Mouse (Mus musculus): ENCODE measurements around the gene Fbxo28. TPM values are rescaled to one million over a fixed set of nuclear protein-coding genes. Genes with fewer than 3 reads are reported as not detected.

Gene Fbxo28
- polyA plus RNA-seq, 1 experiment from 2014 or later, result 40.4 TPM

DNA sequence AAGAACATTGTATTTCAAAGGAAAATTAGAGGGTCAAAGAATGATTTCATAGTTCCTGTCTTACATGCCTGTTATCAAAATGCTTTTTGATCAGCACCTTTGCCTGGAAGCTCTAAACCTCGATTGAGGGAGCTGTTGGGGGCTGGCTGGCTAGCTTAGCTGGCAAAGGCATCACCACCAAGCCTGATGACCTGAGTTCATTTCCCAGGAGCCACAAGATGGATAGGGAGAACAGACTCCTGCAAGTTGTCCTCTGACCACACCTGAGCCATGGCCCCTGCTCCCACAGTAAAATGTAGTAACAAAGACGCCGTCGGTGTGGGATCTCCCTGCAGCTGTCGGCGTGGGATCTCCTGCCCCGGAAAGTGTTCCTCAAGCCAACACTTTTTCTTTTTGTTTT, 35.4 kb upstream of the Fbxo28 start:
- no peak overlapping the region for H3K9ac ChIP-seq (replicated peaks; ENCODE audit: low read depth, low read length)
- no peaks in the 10 kb centered on the region for H3K9me3 ChIP-seq (ENCODE audit: control insufficient read depth, low read length)
- H3K4me1 ChIP-seq (ENCODE audit: control insufficient read depth, insufficient read depth, low read length), result no peaks in the 10 kb centered on the region
- no peak overlapping the region for H3K27ac ChIP-seq (ENCODE audit: low read depth, low read length)
- no peak for ATAC-seq (ENCODE audit: low read depth)
- 72% methylated on average over 7 of the region's 7 CpGs for WGBS
- no peak overlapping the region for H3K4me3 ChIP-seq (ENCODE audit: low read depth, low read length)
- no peaks in the 10 kb centered on the region for H3K27me3 ChIP-seq (ENCODE audit: control insufficient read depth, insufficient read depth, low read length)
- H3K36me3 ChIP-seq (ENCODE audit: control insufficient read depth, insufficient read depth, low read length), result no peaks in the 10 kb centered on the region
- H3K4me2 ChIP-seq (ENCODE audit: low read depth, low read length), result no peak overlapping the region

DNA sequence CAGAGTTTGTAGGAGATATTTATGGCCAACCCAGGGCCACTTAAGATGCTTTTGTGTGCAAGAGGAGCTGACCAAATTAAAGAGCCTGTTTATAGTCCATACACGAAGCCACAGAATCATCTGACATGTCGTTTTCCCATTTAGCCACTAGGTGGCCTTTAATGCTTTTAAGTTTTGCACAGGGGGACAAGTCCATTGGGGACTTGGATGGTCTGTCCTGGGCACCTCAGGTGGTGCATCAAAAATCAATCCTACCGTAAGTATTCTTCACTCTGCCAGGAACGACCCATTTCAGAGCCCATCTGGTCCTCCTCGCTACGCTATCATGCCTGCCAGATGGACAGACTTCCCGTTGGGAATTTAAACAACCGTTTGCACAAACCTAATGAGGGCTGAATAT, 34.8 kb upstream of the Fbxo28 start:
- H3K4me3 ChIP-seq (ENCODE audit: low read depth, low read length), result no peak overlapping the region
- H3K27ac ChIP-seq (ENCODE audit: low read depth, low read length), result no peak overlapping the region
- no peaks in the 10 kb centered on the region for H3K9me3 ChIP-seq (ENCODE audit: control insufficient read depth, low read length)
- WGBS, result 13% methylated on average over 8 of the region's 8 CpGs
- peak; percentile 71; the same call in 1 of the 2 replicates for ATAC-seq (ENCODE audit: low read depth)
- H3K36me3 ChIP-seq (ENCODE audit: control insufficient read depth, insufficient read depth, low read length), result no peaks in the 10 kb centered on the region
- H3K9ac ChIP-seq (replicated peaks; ENCODE audit: low read depth, low read length), result no peak overlapping the region
- H3K4me1 ChIP-seq (ENCODE audit: control insufficient read depth, insufficient read depth, low read length), result no peaks in the 10 kb centered on the region
- H3K4me2 ChIP-seq (ENCODE audit: low read depth, low read length), result no peak overlapping the region
- no peaks in the 10 kb centered on the region for H3K27me3 ChIP-seq (ENCODE audit: control insufficient read depth, insufficient read depth, low read length)

DNA sequence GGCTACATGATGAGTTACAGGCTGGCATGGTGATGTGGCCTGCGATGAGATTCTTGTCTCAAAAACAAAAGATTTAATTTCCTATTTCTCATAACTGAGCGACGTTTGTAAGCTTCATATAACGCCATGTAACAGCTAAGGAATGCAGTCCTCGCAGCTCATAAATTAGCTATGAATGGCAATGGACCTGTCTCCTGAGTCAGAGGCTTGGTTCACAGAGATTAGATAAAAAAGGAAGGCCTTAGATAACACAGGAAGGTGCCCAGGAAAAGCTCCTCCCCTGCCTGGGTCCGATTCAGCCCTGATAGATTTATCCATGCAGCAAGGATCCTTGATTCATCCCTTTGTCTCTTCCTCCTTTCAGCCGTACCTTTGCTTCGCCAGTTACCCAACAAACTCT, 30.5 kb upstream of the Fbxo28 start:
- Histone ChIP-seq H3K4me3 (ENCODE audit: low read depth, low read length) (no peak overlapping the region), H3K4me2 (ENCODE audit: low read depth, low read length) (no peak overlapping the region), H3K27ac (ENCODE audit: low read depth, low read length) (no peak overlapping the region), H3K4me1 (ENCODE audit: control insufficient read depth, insufficient read depth, low read length) (no peaks in the 10 kb centered on the region), H3K27me3 (ENCODE audit: control insufficient read depth, insufficient read depth, low read length) (no peaks in the 10 kb centered on the region), H3K36me3 (ENCODE audit: control insufficient read depth, insufficient read depth, low read length) (no peaks in the 10 kb centered on the region), H3K9me3 (ENCODE audit: control insufficient read depth, low read length) (no peaks in the 10 kb centered on the region), H3K9ac (replicated peaks; ENCODE audit: low read depth, low read length) (no peak overlapping the region)
- no peak for ATAC-seq (ENCODE audit: low read depth)
- WGBS, result 81% methylated on average over 8 of the region's 8 CpGs

DNA sequence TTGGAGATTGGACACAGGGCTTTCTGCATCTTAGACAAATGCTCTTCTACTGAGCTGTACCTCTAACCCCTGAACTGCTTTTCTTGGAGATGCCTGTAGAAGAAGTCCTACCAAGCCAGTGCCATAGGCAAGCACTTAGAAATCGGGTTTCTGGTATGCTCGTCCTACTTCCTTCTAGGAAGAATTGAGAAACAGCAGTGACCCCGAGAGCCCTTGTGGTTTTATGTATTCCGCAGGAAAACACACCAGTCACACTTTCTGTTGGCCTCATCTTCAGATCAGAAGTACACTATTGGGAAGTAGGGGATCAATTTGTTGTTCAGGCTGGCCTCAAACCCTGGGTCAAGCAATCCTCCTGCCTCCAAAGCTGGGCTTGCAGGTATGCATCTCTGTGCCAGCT, 28.0 kb upstream of the Fbxo28 start:
- no peak overlapping the region for H3K4me3 ChIP-seq (ENCODE audit: low read depth, low read length)
- ATAC-seq (ENCODE audit: low read depth), result no peak
- 82% methylated on average over 4 of the region's 4 CpGs for WGBS

DNA sequence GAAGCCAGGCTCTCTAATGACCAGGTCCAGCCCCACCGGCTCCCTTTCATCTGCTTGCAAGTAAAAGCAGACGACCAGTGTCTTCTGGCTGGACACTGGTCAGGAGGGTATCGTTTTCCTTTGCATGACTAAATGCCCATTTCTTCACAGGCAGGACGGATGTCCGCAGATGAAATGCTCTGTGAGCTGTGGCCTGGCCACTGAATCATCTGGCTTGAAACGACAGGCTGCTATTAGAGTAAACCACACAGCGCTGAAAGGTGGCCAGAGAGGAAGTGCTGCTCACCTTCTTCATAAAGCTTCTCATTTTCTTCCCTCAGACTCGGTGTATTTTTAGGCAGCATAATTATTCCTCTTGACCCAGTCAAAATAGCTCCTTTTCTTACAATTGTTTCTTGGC, 27.4 kb upstream of the Fbxo28 start:
- H3K9me3 ChIP-seq (ENCODE audit: control insufficient read depth, low read length), result no peaks in the 10 kb centered on the region
- H3K9ac ChIP-seq (replicated peaks; ENCODE audit: low read depth, low read length), result no peak overlapping the region
- no peak for ATAC-seq (ENCODE audit: low read depth)
- no peak overlapping the region for H3K4me2 ChIP-seq (ENCODE audit: low read depth, low read length)
- WGBS, result 73% methylated on average over 8 of the region's 8 CpGs
- H3K36me3 ChIP-seq (ENCODE audit: control insufficient read depth, insufficient read depth, low read length), result no peaks in the 10 kb centered on the region
- H3K4me3 ChIP-seq (ENCODE audit: low read depth, low read length), result no peak overlapping the region
- no peaks in the 10 kb centered on the region for H3K27me3 ChIP-seq (ENCODE audit: control insufficient read depth, insufficient read depth, low read length)
- H3K27ac ChIP-seq (ENCODE audit: low read depth, low read length), result no peak overlapping the region
- H3K4me1 ChIP-seq (ENCODE audit: control insufficient read depth, insufficient read depth, low read length), result no peaks in the 10 kb centered on the region

More for the DNA sequence above, 28.0 kb upstream of the Fbxo28 start:
- H3K9ac ChIP-seq (replicated peaks; ENCODE audit: low read depth, low read length), result no peak overlapping the region
- H3K36me3 ChIP-seq (ENCODE audit: control insufficient read depth, insufficient read depth, low read length), result no peaks in the 10 kb centered on the region
- no peaks in the 10 kb centered on the region for H3K9me3 ChIP-seq (ENCODE audit: control insufficient read depth, low read length)
- H3K27ac ChIP-seq (ENCODE audit: low read depth, low read length), result no peak overlapping the region
- no peak overlapping the region for H3K4me2 ChIP-seq (ENCODE audit: low read depth, low read length)
- H3K27me3 ChIP-seq (ENCODE audit: control insufficient read depth, insufficient read depth, low read length), result no peaks in the 10 kb centered on the region
- no peaks in the 10 kb centered on the region for H3K4me1 ChIP-seq (ENCODE audit: control insufficient read depth, insufficient read depth, low read length)

DNA sequence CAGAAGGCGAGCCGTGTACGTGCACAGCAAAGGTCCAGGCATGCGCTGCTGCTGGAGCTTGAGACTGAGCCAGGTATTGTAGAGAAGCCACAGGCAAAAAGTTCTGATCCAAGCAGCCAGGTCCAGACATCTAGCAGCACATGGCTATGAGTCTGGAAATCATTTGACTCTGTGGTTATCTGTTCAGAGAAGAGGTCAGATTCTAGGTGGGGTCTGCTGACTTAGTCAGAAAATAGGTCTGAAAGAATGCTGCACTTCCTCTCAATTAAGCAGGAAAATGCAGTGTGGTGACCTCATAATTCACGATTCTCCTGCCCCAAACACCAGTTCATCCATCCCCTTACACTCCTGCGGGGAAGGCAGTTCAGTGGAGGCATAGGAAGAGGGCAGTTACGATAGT, 26.9 kb upstream of the Fbxo28 start:
- no peak for ATAC-seq (ENCODE audit: low read depth)
- Histone ChIP-seq H3K4me3 (ENCODE audit: low read depth, low read length) (no peak overlapping the region), H3K36me3 (ENCODE audit: control insufficient read depth, insufficient read depth, low read length) (no peaks in the 10 kb centered on the region), H3K27me3 (ENCODE audit: control insufficient read depth, insufficient read depth, low read length) (no peaks in the 10 kb centered on the region), H3K9ac (replicated peaks; ENCODE audit: low read depth, low read length) (no peak overlapping the region), H3K4me1 (ENCODE audit: control insufficient read depth, insufficient read depth, low read length) (no peaks in the 10 kb centered on the region), H3K27ac (ENCODE audit: low read depth, low read length) (no peak overlapping the region), H3K9me3 (ENCODE audit: control insufficient read depth, low read length) (no peaks in the 10 kb centered on the region), H3K4me2 (ENCODE audit: low read depth, low read length) (no peak overlapping the region)
- 82% methylated on average over 7 of the region's 7 CpGs for WGBS

DNA sequence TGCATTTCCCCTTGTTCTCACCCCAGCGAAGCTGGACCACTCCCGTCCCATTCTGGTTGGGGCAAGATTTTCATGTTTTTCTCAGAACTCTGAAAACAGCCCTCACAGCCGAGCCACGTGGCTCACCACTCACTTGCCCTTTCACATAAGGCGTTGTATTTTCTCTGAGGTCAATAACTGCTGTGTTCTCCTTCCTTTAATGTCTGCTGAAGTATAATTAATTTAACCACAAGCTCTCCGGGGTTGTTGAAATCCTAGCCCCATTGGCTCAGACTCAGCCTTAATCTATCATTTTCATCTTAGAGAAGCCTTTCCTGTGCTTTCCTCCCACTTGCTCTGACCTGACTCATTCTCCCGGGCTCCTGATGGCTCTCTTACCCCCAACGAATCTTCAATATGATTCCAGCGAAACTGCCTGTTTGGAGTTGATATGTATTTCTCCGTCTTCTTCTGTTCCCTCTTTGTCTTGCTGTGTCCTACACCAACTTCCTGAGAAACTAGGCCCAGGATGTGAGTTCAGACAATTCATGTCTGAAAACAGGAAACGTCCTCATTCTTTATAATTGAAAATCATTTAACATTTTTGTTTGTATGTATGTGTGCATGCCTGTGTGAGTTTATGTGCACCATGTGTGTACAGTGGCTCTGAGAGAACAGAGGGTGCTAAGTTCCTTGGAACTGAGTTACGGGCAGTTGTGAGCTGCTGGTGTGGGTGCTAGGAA, 22.4 kb upstream of the Fbxo28 start:
- H3K9ac ChIP-seq (replicated peaks; ENCODE audit: low read depth, low read length), result no peak overlapping the region
- no peak overlapping the region for H3K27ac ChIP-seq (ENCODE audit: low read depth, low read length)
- no peak for ATAC-seq (ENCODE audit: low read depth)
- 59% methylated on average over 12 of the region's 12 CpGs for WGBS
- no peak overlapping the region for H3K4me2 ChIP-seq (ENCODE audit: low read depth, low read length)
- no peaks in the 10 kb centered on the region for H3K36me3 ChIP-seq (ENCODE audit: control insufficient read depth, insufficient read depth, low read length)
- no peaks in the 10 kb centered on the region for H3K27me3 ChIP-seq (ENCODE audit: control insufficient read depth, insufficient read depth, low read length)
- no peaks in the 10 kb centered on the region for H3K9me3 ChIP-seq (ENCODE audit: control insufficient read depth, low read length)
- no peaks in the 10 kb centered on the region for H3K4me1 ChIP-seq (ENCODE audit: control insufficient read depth, insufficient read depth, low read length)
- no peak overlapping the region for H3K4me3 ChIP-seq (ENCODE audit: low read depth, low read length)

DNA sequence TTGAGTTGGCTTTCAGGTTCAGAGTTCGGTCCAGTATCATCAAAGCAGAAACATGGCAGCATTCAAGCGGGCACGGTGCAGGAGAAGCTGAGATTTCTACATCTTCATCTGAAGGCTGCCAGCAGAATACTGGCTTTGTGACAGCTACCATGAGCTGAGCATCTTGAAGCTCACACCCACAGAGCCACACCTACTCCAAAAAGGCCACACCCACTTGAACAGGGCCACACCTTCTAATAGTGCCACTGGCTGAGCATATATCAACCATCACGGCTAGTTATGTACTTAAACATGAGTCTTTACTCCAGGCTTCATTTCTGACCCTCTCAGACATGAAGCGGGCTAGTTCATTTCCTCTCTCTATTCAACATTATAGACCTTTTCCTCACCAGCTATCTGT, 21.3 kb upstream of the Fbxo28 start:
- H3K4me2 ChIP-seq (ENCODE audit: low read depth, low read length), result no peak overlapping the region

DNA sequence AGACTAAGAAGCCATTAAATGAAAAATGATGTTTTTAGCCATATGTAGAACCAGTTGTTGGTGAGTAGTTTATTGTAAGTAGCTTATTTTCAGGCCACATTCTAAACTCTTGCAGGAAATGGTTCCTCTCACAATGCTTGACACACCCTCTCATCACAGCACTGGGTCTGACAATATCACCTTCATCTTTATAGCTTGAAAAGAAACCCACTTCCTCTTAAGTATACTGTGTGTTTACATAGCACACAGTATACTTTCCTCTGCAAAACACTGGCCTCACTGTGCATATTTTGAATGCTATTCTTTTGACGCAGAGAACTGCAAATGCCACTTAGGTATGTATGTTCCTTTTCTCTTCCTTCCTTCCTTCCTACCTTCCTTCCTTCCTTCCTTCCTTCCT, 16.7 kb upstream of the Fbxo28 start:
- Histone ChIP-seq H3K4me2 (ENCODE audit: low read depth, low read length) (no peak overlapping the region), H3K27me3 (ENCODE audit: control insufficient read depth, insufficient read depth, low read length) (no peaks in the 10 kb centered on the region), H3K9me3 (ENCODE audit: control insufficient read depth, low read length) (no peaks in the 10 kb centered on the region), H3K9ac (replicated peaks; ENCODE audit: low read depth, low read length) (no peak overlapping the region), H3K27ac (ENCODE audit: low read depth, low read length) (no peak overlapping the region), H3K36me3 (ENCODE audit: control insufficient read depth, insufficient read depth, low read length) (no peaks in the 10 kb centered on the region), H3K4me3 (ENCODE audit: low read depth, low read length) (no peak overlapping the region), H3K4me1 (ENCODE audit: control insufficient read depth, insufficient read depth, low read length) (no peaks in the 10 kb centered on the region)
- WGBS, result 82% methylated on average over 1 of the region's 1 CpGs
- no peak for ATAC-seq (ENCODE audit: low read depth)

More for the DNA sequence above, 21.3 kb upstream of the Fbxo28 start:
- no peaks in the 10 kb centered on the region for H3K27me3 ChIP-seq (ENCODE audit: control insufficient read depth, insufficient read depth, low read length)
- H3K9me3 ChIP-seq (ENCODE audit: control insufficient read depth, low read length), result no peaks in the 10 kb centered on the region
- H3K4me1 ChIP-seq (ENCODE audit: control insufficient read depth, insufficient read depth, low read length), result no peaks in the 10 kb centered on the region
- ATAC-seq (ENCODE audit: low read depth), result no peak
- H3K27ac ChIP-seq (ENCODE audit: low read depth, low read length), result no peak overlapping the region
- no peak overlapping the region for H3K9ac ChIP-seq (replicated peaks; ENCODE audit: low read depth, low read length)
- H3K4me3 ChIP-seq (ENCODE audit: low read depth, low read length), result no peak overlapping the region
- 93% methylated on average over 5 of the region's 5 CpGs for WGBS
- no peaks in the 10 kb centered on the region for H3K36me3 ChIP-seq (ENCODE audit: control insufficient read depth, insufficient read depth, low read length)

Data from neural tube, embryonic 14.5 days (tissue).